In genomic region chr19:30978096-30978495, GRCm38 (mm10) we compare ENCODE assay signal across 28 mouse cellular contexts.
"Had no signal": no experiment of that assay in that cellular context is flagged by ENCODE, and none has a peak within 500 bp of the region (broad histone marks: within the 10 kb centered on the region; RNA-seq: fewer than 3 reads in every experiment).

No protein-coding gene starts in this region.

- DNase-seq: gastrocnemius, adult 2 months; gastrocnemius, postnatal 10 days; gastrocnemius, postnatal 25 days; heart, adult 18-20 months; heart, postnatal 10 days; heart, postnatal 4 days; kidney, adult 18-20 months; kidney, adult 8-10 months; kidney, postnatal 10 days; kidney, postnatal 25 days; kidney, postnatal 4 days; liver; liver, embryonic 13.5 days; liver, postnatal 0 days had no signal

- H3K4me2 ChIP-seq: heart, embryonic 12.5 days; hindbrain, embryonic 12.5 days; hindbrain, embryonic 14.5 days; intestine, embryonic 15.5 days; limb, embryonic 12.5 days; liver, embryonic 11.5 days; liver, embryonic 13.5 days; liver, embryonic 15.5 days had no signal

- H3K27ac ChIP-seq: gastrocnemius, adult 2 months; heart, embryonic 10.5 days; hindbrain, embryonic 10.5 days; hindbrain, embryonic 12.5 days; hindbrain, embryonic 14.5 days; intestine, embryonic 15.5 days; layer of hippocampus, adult 2 months; left cerebral cortex, adult 2 months; limb, embryonic 10.5 days; limb, embryonic 12.5 days; liver, embryonic 13.5 days; liver, embryonic 15.5 days had no signal

- H3K36me3 ChIP-seq: heart, embryonic 10.5 days; heart, embryonic 12.5 days; hindbrain, embryonic 10.5 days; hindbrain, embryonic 12.5 days; intestine, embryonic 15.5 days; limb, embryonic 10.5 days; limb, embryonic 12.5 days; liver, embryonic 13.5 days; liver, embryonic 15.5 days had no signal

- H3K27me3 ChIP-seq: heart, embryonic 12.5 days; hindbrain, embryonic 12.5 days; intestine, embryonic 15.5 days; limb, embryonic 12.5 days; liver, embryonic 13.5 days; liver, embryonic 15.5 days had no signal

- H3K9ac ChIP-seq: heart, embryonic 12.5 days; hindbrain, embryonic 12.5 days; hindbrain, embryonic 14.5 days; intestine, embryonic 15.5 days; limb, embryonic 12.5 days; liver, embryonic 13.5 days; liver, embryonic 15.5 days; liver, postnatal 0 days had no signal

- H3K4me3 ChIP-seq: gastrocnemius, adult 2 months; heart, embryonic 10.5 days; heart, embryonic 12.5 days; hindbrain, embryonic 10.5 days; hindbrain, embryonic 12.5 days; intestine, embryonic 15.5 days; layer of hippocampus, adult 2 months; left cerebral cortex, adult 2 months; limb, embryonic 10.5 days; limb, embryonic 12.5 days; liver, embryonic 13.5 days; liver, embryonic 15.5 days had no signal

- ATAC-seq: inflammation-experienced regulatory T-cells, adult 6 months; intestine, embryonic 15.5 days; intestine, postnatal 0 days; liver, postnatal 0 days had no signal

- H3K4me1 ChIP-seq: heart, embryonic 10.5 days; heart, embryonic 12.5 days; hindbrain, embryonic 10.5 days; hindbrain, embryonic 12.5 days; intestine, embryonic 15.5 days; limb, embryonic 10.5 days; limb, embryonic 12.5 days; liver, embryonic 13.5 days; liver, embryonic 15.5 days had no signal

- H3K9me3 ChIP-seq: heart, embryonic 10.5 days; heart, embryonic 12.5 days; hindbrain, embryonic 10.5 days; hindbrain, embryonic 12.5 days; intestine, embryonic 15.5 days; limb, embryonic 10.5 days; limb, embryonic 12.5 days; liver, embryonic 13.5 days; liver, embryonic 15.5 days had no signal
